Comparison of ENCODE assay signal across 8 mouse cellular contexts in the genomic region with DNA sequence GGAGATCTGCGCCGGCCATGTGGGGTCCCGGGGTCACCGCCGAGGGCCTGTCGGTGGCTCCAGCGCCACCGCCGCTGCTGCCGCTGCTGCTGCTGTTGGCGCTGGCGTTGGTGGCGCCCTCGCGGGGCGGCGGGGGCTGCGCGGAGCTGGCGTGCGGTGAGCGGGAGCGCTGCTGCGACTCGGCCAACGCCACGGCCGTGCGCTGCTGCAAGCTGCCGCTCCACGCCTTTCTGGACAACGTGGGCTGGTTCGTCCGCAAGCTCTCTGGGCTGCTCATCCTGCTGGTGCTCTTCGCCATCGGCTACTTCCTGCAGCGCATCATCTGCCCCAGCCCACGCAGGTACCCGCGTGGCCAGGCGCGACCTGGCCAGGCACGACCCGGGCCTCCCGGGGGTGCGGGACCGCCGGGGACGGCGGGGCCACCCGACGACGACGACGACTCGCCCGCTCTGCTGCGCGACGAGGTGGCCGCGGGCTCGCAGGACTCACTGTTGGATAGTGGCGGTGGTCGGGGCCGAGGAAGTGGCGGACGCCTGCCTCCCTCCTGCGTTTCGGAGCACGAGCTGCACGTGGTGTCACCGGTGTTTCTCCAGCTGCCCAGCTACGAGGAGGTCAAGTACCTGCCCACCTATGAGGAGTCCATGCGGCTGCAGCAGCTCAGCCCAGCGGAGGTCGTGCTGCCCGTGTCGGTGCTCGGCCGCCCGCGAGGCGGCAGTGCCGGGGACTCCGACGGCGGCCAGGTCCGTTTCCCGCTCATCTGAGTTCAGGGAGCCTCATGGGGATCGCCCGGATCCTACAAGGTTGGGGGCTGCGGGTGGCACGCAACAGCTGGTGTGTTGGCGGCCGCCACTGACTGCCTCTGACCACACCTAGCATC. TPM values are rescaled to one million over a fixed set of nuclear protein-coding genes. Genes with fewer than 3 reads are reported as not detected.
DNase-seq lines count a peak whose midpoint lies in the region; ATAC-seq and TF ChIP-seq lines count a peak whose summit lies in the region.

No protein-coding gene starts in this region.

- peak; percentile 51 for ATAC-seq in common myeloid progenitor, adult 5-6 weeks (replicated peaks; ENCODE audit: low read depth, poor library complexity, severe bottlenecking)
- ATAC-seq in liver, embryonic 13.5 days (ENCODE audit: low read depth): peak; percentile 53
- peak; percentile 91 for ATAC-seq in neural tube, embryonic 15.5 days (ENCODE audit: low FRiP score)

- peaks cover 2% of the 10 kb centered on the region; the same call in 1 of the 2 replicates for H3K27me3 ChIP-seq in kidney, adult 2 months (replicated peaks; ENCODE audit: control insufficient read depth, insufficient read depth, low read length)
- H3K27me3 ChIP-seq in liver, embryonic 13.5 days: peaks cover 47% of the 10 kb centered on the region
- H3K27me3 ChIP-seq in neural tube, embryonic 15.5 days (replicated peaks): no peaks in the 10 kb centered on the region

- H3K27ac ChIP-seq in kidney, adult 2 months (ENCODE audit: insufficient read depth, low read depth, low read length): no peak overlapping the region
- H3K27ac ChIP-seq in liver, embryonic 13.5 days: no peak overlapping the region
- peak overlapping the region; percentile 77 for H3K27ac ChIP-seq in neural tube, embryonic 15.5 days (replicated peaks)

- TF ChIP-seq POLR2A in kidney, adult 2 months (IDR thresholded peaks at IDR 0.05; ENCODE audit: low read depth, low read length): no peak

- H3K4me3 ChIP-seq in kidney, adult 2 months (ENCODE audit: insufficient read depth, low read depth, low read length): peak overlapping the region; percentile 54
- H3K4me3 ChIP-seq in liver, embryonic 13.5 days (replicated peaks): peak overlapping the region; percentile 60
- H3K4me3 ChIP-seq in neural tube, embryonic 15.5 days (replicated peaks): peak overlapping the region; percentile 75

- H3K9ac ChIP-seq in liver, embryonic 13.5 days: peak overlapping the region; percentile 50
- H3K9ac ChIP-seq in neural tube, embryonic 15.5 days (replicated peaks): peak overlapping the region; percentile 71

- H3K9me3 ChIP-seq in liver, embryonic 13.5 days (replicated peaks): no peaks in the 10 kb centered on the region
- no peaks in the 10 kb centered on the region for H3K9me3 ChIP-seq in neural tube, embryonic 15.5 days (replicated peaks)

- H3K4me1 ChIP-seq in kidney, adult 2 months (ENCODE audit: control insufficient read depth, insufficient read depth, low read length): no peaks in the 10 kb centered on the region
- H3K4me1 ChIP-seq in liver, embryonic 13.5 days (replicated peaks): peaks cover 17% of the 10 kb centered on the region
- peaks cover 19% of the 10 kb centered on the region for H3K4me1 ChIP-seq in neural tube, embryonic 15.5 days

- under 1% methylated on average over 95 of the region's 96 CpGs for WGBS in kidney, adult 2 months
- WGBS in liver, embryonic 13.5 days (ENCODE audit: insufficient replicate concordance): under 1% methylated on average over 96 of the region's 96 CpGs
- WGBS in neural tube, embryonic 15.5 days: 0% methylated on average over 96 of the region's 96 CpGs

- DNase-seq in left cerebral cortex, adult 18-20 months (ENCODE audit: low spot score in 2 of 2): peak; percentile 40 to 41
- no peak for DNase-seq in left cerebral cortex, adult 11 months (ENCODE audit: low spot score)
- peak; percentile 24 to 31 for DNase-seq in gastrocnemius, postnatal 4 days (ENCODE audit: low spot score in 2 of 2)
- peak; percentile 31 for DNase-seq in kidney, adult 2 months
- no peak for DNase-seq in liver, embryonic 13.5 days
- peak; percentile 42 for DNase-seq in thymus, postnatal 0 days (ENCODE audit: low spot score)

- TF ChIP-seq CTCF in kidney, adult 2 months (conservative IDR thresholded peaks at IDR 0.05; ENCODE audit: insufficient read depth, insufficient read length, low read depth, low read length): no peak

- no peaks in the 10 kb centered on the region for H3K36me3 ChIP-seq in kidney, adult 2 months (ENCODE audit: control insufficient read depth, insufficient read depth, low read length)
- H3K36me3 ChIP-seq in liver, embryonic 13.5 days: no peaks in the 10 kb centered on the region
- H3K36me3 ChIP-seq in neural tube, embryonic 15.5 days: no peaks in the 10 kb centered on the region

- H3K4me2 ChIP-seq in liver, embryonic 13.5 days: peak overlapping the region; percentile 84
- H3K4me2 ChIP-seq in neural tube, embryonic 15.5 days: peak overlapping the region; percentile 90

RNA-seq across cellular contexts. Expression of gene 1110032F04Rik, which starts 0.5 kb away (rescaled TPM):
- total RNA-seq in left cerebral cortex, adult 18-20 months (2021): 10 to 100 TPM; 14.8 to 15.5 TPM
- 0.09 TPM in 1 of 2 replicates, not detected in the other for total RNA-seq in common myeloid progenitor, adult 5-6 weeks (2017)
- under 1 TPM; 0.29 TPM for total RNA-seq in gastrocnemius, postnatal 4 days (2021)
- 1.9 and 3.5 TPM in 2 replicates for polyA plus RNA-seq in kidney, adult 2 months (2012; rRNA removed)
- polyA plus RNA-seq in liver, embryonic 13.5 days (2015; fragmentation: Nextera tagmentation; extraction: Ambion mirVana): 0.85 and 0.88 TPM in 2 replicates
- 5.1 and 5.3 TPM in 2 replicates for polyA plus RNA-seq in neural tube, embryonic 15.5 days (2015; fragmentation: Nextera tagmentation; extraction: Ambion mirVana)
- polyA plus RNA-seq in thymus, postnatal 0 days (2015; fragmentation: Nextera tagmentation; extraction: Ambion mirVana): 0.94 and 1.0 TPM in 2 replicates

Comparison
In these comparisons a context has a peak if more than half of its experiments do, and no peak if none do; other contexts are left out.
1. DNase-seq: peak in left cerebral cortex, adult 18-20 months (2 of 2), gastrocnemius, postnatal 4 days (2 of 2), kidney, adult 2 months (single experiment) and thymus, postnatal 0 days (single experiment); none in left cerebral cortex, adult 11 months (single experiment) and liver, embryonic 13.5 days (single experiment).
2. Peak in every context shown above with its lines, with median percentiles within 50 percentile points of each other: ATAC-seq and H3K4me3 ChIP-seq.